Comparison of ENCODE assay signal across 9 mouse cellular contexts in the genomic region with DNA sequence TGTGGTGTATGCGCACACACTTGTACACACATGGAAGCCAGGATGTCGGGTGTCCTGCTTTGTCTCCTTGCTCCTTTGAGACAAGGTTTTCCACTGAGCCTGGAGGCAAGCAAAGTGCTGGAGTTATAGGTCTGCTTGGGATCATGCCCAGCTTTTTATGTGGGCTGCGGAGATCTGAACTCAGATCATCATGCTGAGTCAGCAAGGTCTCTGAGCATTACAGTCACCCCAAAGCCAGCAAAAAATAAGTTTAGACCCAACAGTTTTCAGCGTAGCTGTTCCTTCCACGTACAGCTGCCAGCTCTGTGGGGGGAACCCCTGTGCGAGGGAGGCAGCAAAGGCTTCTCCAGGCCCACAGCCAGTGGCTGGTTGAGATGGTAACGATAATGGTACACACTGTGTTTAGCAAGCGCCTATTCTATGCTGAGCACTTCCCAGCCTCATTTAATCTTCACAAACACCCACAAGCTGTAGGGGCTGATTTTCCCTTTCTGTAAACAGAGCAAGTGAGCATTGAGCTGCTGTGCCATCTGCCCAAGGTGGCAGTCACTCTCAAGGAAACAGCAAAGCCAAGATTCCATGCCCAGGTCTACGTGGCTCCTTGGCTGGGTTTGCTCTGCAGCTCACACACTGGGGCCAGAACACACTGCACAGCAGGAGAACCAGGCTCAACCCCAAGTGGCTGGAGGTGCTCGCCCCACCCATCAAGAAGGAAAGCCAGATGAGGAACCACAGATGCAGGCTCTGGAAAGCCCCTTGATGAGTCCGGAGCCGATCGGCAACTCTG. TPM values are rescaled to one million over a fixed set of nuclear protein-coding genes. Genes with fewer than 3 reads are reported as not detected.
DNase-seq lines count a peak whose midpoint lies in the region; ATAC-seq lines count a peak whose summit lies in the region.
"Had no signal": no experiment of that assay in that cellular context is flagged by ENCODE, and none has a peak within 500 bp of the region (broad histone marks: within the 10 kb centered on the region; RNA-seq: fewer than 3 reads in every experiment).

No protein-coding gene starts in this region.

- H3K27ac ChIP-seq in midbrain, embryonic 13.5 days: peak overlapping the region; percentile 95
- H3K27ac ChIP-seq in midbrain, embryonic 10.5 days (replicated peaks): no peak overlapping the region
- peak overlapping the region; percentile 92 for H3K27ac ChIP-seq in forebrain, embryonic 16.5 days (ENCODE audit: low read length)
- H3K27ac ChIP-seq: liver, embryonic 13.5 days had no signal

- H3K4me2 ChIP-seq in midbrain, embryonic 13.5 days (replicated peaks): no peak overlapping the region
- no peak overlapping the region for H3K4me2 ChIP-seq in forebrain, embryonic 16.5 days (ENCODE audit: low read length)
- H3K4me2 ChIP-seq: liver, embryonic 13.5 days had no signal

- H3K4me3 ChIP-seq in midbrain, embryonic 13.5 days (replicated peaks): no peak overlapping the region
- no peak overlapping the region for H3K4me3 ChIP-seq in midbrain, embryonic 10.5 days
- H3K4me3 ChIP-seq in forebrain, embryonic 16.5 days (replicated peaks; ENCODE audit: low read length): no peak overlapping the region
- H3K4me3 ChIP-seq: liver, embryonic 13.5 days had no signal

- ATAC-seq in midbrain, embryonic 13.5 days: no peak
- ATAC-seq in forebrain, embryonic 16.5 days: peak; percentile 21; the same call in 1 of the 2 replicates
- no peak for ATAC-seq in megakaryocyte, adult 5-6 weeks (ENCODE audit: poor library complexity, severe bottlenecking)

- H3K27me3 ChIP-seq in midbrain, embryonic 13.5 days: no peaks in the 10 kb centered on the region
- H3K27me3 ChIP-seq in midbrain, embryonic 10.5 days (ENCODE audit: low read depth, poor library complexity, severe bottlenecking): no peaks in the 10 kb centered on the region
- H3K27me3 ChIP-seq in forebrain, embryonic 16.5 days (replicated peaks; ENCODE audit: control insufficient read depth, insufficient read depth, low read length): no peaks in the 10 kb centered on the region
- H3K27me3 ChIP-seq: liver, embryonic 13.5 days had no signal

- H3K9me3 ChIP-seq in midbrain, embryonic 13.5 days: no peaks in the 10 kb centered on the region
- peaks cover 4% of the 10 kb centered on the region; the same call in 1 of the 2 replicates for H3K9me3 ChIP-seq in midbrain, embryonic 10.5 days (replicated peaks)
- no peaks in the 10 kb centered on the region for H3K9me3 ChIP-seq in forebrain, embryonic 16.5 days (ENCODE audit: control insufficient read depth, low read length)
- H3K9me3 ChIP-seq: liver, embryonic 13.5 days had no signal

- 86% methylated on average over 13 of the region's 13 CpGs for WGBS in midbrain, embryonic 13.5 days
- 94% methylated on average over 13 of the region's 13 CpGs for WGBS in midbrain, embryonic 10.5 days
- 61% methylated on average over 13 of the region's 13 CpGs for WGBS in forebrain, embryonic 16.5 days

- H3K36me3 ChIP-seq in midbrain, embryonic 13.5 days: peaks cover 71% of the 10 kb centered on the region
- H3K36me3 ChIP-seq in midbrain, embryonic 10.5 days: peaks cover 99% of the 10 kb centered on the region
- H3K36me3 ChIP-seq in forebrain, embryonic 16.5 days (ENCODE audit: control insufficient read depth, insufficient read depth): peaks cover 19% of the 10 kb centered on the region

- H3K4me1 ChIP-seq in midbrain, embryonic 13.5 days (replicated peaks): peaks cover 47% of the 10 kb centered on the region
- H3K4me1 ChIP-seq in midbrain, embryonic 10.5 days: peaks cover 19% of the 10 kb centered on the region; the same call in 1 of the 2 replicates
- peaks cover 34% of the 10 kb centered on the region for H3K4me1 ChIP-seq in forebrain, embryonic 16.5 days (replicated peaks; ENCODE audit: control insufficient read depth, insufficient read depth, low read length)
- H3K4me1 ChIP-seq: liver, embryonic 13.5 days had no signal

- H3K9ac ChIP-seq in midbrain, embryonic 13.5 days (replicated peaks): 0 out of 2 replicates have a peak overlapping the region, but pooled peaks have one; percentile 11
- H3K9ac ChIP-seq in forebrain, embryonic 16.5 days (replicated peaks; ENCODE audit: low read depth, low read length): peak overlapping the region; percentile 17; the same call in 1 of the 2 replicates
- H3K9ac ChIP-seq: liver, embryonic 13.5 days had no signal

- DNase-seq in midbrain, embryonic 10.5 days (ENCODE audit: low spot score): no peak
- peak; percentile 64 to 85 for DNase-seq in left cerebral cortex, adult 18-20 months (ENCODE audit: low spot score in 2 of 2)
- DNase-seq in right cerebral cortex, postnatal 25 days: peak; percentile 83
- DNase-seq in embryo, embryonic 11 days: no peak
- DNase-seq in kidney, postnatal 14 days: no peak
- DNase-seq: liver, embryonic 13.5 days had no signal

RNA-seq across cellular contexts. Expression of a gene that starts 30.5 kb away (rescaled TPM):
- 6.2 and 6.4 TPM in 2 replicates for polyA plus RNA-seq in midbrain, embryonic 13.5 days (2015; fragmentation: Nextera tagmentation; extraction: Ambion mirVana)
- 3.6 and 3.7 TPM in 2 replicates for polyA plus RNA-seq in midbrain, embryonic 10.5 days (2016; fragmentation: Nextera tagmentation; extraction: Ambion mirVana)
- 4.7 and 5.8 TPM in 2 replicates for polyA plus RNA-seq in forebrain, embryonic 16.5 days (2015; fragmentation: Nextera tagmentation; extraction: Ambion mirVana)
- 10 to 100 TPM; 17.1 to 17.7 TPM for total RNA-seq in left cerebral cortex, adult 18-20 months (2021)
- 1.1 and 1.3 TPM in 2 replicates for total RNA-seq in megakaryocyte, adult 5-6 weeks (2015)
- total RNA-seq in megakaryocyte, adult 5-6 weeks (2017): 1.6 and 1.7 TPM in 2 replicates

RNA-seq across cellular contexts. Expression of a gene that starts 38.3 kb away (rescaled TPM):
- not detected in 2 replicates for polyA plus RNA-seq in midbrain, embryonic 13.5 days (2015; fragmentation: Nextera tagmentation; extraction: Ambion mirVana)
- not detected in 2 replicates for polyA plus RNA-seq in midbrain, embryonic 10.5 days (2016; fragmentation: Nextera tagmentation; extraction: Ambion mirVana)
- polyA plus RNA-seq in forebrain, embryonic 16.5 days (2015; fragmentation: Nextera tagmentation; extraction: Ambion mirVana): not detected in 2 replicates
- not detected for total RNA-seq in left cerebral cortex, adult 18-20 months (2021)
- total RNA-seq in megakaryocyte, adult 5-6 weeks (2015): not detected in 2 replicates
- total RNA-seq in megakaryocyte, adult 5-6 weeks (2017): not detected in 2 replicates
- polyA plus RNA-seq: liver, embryonic 13.5 days had no signal

RNA-seq across cellular contexts. Expression of a gene that starts 41.6 kb away (rescaled TPM):
- polyA plus RNA-seq in midbrain, embryonic 13.5 days (2015; fragmentation: Nextera tagmentation; extraction: Ambion mirVana): 18.0 and 18.7 TPM in 2 replicates
- 52.4 and 57.5 TPM in 2 replicates for polyA plus RNA-seq in midbrain, embryonic 10.5 days (2016; fragmentation: Nextera tagmentation; extraction: Ambion mirVana)
- polyA plus RNA-seq in forebrain, embryonic 16.5 days (2015; fragmentation: Nextera tagmentation; extraction: Ambion mirVana): 20.3 and 22.8 TPM in 2 replicates
- 1 to 10 TPM; 4.8 to 5.6 TPM for total RNA-seq in left cerebral cortex, adult 18-20 months (2021)
- total RNA-seq in megakaryocyte, adult 5-6 weeks (2015): 13.3 and 14.6 TPM in 2 replicates
- total RNA-seq in megakaryocyte, adult 5-6 weeks (2017): 36.4 and 47.0 TPM in 2 replicates

RNA-seq across cellular contexts. Expression of a gene that starts 56.7 kb away (rescaled TPM):
- 81.4 and 81.6 TPM in 2 replicates for polyA plus RNA-seq in midbrain, embryonic 13.5 days (2015; fragmentation: Nextera tagmentation; extraction: Ambion mirVana)
- polyA plus RNA-seq in midbrain, embryonic 10.5 days (2016; fragmentation: Nextera tagmentation; extraction: Ambion mirVana): 43.5 and 46.0 TPM in 2 replicates
- polyA plus RNA-seq in forebrain, embryonic 16.5 days (2015; fragmentation: Nextera tagmentation; extraction: Ambion mirVana): 150 and 152 TPM in 2 replicates
- 100 to 1,000 TPM; 446 to 471 TPM for total RNA-seq in left cerebral cortex, adult 18-20 months (2021)
- total RNA-seq in megakaryocyte, adult 5-6 weeks (2015): 22.4 and 28.5 TPM in 2 replicates
- 23.9 and 27.3 TPM in 2 replicates for total RNA-seq in megakaryocyte, adult 5-6 weeks (2017)

Comparison
In these comparisons a context has a peak if more than half of its experiments do, and no peak if none do; other contexts are left out.
1. DNase-seq: peak in left cerebral cortex, adult 18-20 months (2 of 2) and right cerebral cortex, postnatal 25 days (single experiment); none in midbrain, embryonic 10.5 days (single experiment), embryo, embryonic 11 days (single experiment) and kidney, postnatal 14 days (single experiment).